Mouse (Mus musculus) megakaryocyte progenitor cell, adult 5-6 weeks (primary cell): ENCODE data around the gene Ubxn2a. TPM values are rescaled to one million over a fixed set of nuclear protein-coding genes. Genes with fewer than 3 reads are reported as not detected.

Source experiments
- ATAC-seq: replicated peaks from 2 replicates; pipeline ENCODE4 v1.8.0; 2016; ENCODE audit warnings: mild to moderate bottlenecking, moderate TSS enrichment, inconsistent platforms; ENCODE audit not compliant: poor library complexity
- total RNA-seq, 2 experiments: library from RNA; stranded (forward) in 1 of 2; stranded (reverse) in 1 of 2; fragments of 157-497, 149-512 nt in 1 of 2; fragments of 200-1000 nt in 1 of 2; gene quantifications; 2 replicates each; pipeline versions ENCODE4 v1.2.3 to v1.2.4; 2015 to 2017

Ubxn2a gene
- total RNA-seq, 2 experiments from 2014 or later, result 18.3 to 43.5 TPM

- ATAC-seq, result no peak
Measured at GRCm38 (mm10) chr12:4882086-4882485, 25.4 kb downstream of the Ubxn2a start.

- ATAC-seq, result no peak
Measured at GRCm38 (mm10) chr12:4879048-4879447, 28.5 kb downstream of the Ubxn2a start.

GRCm38 (mm10) chr12:4878296-4878783, 29.2 kb downstream of the Ubxn2a start:
- ATAC-seq, result peak; percentile 11; the same call in 1 of the 2 replicates

- ATAC-seq, result no peak
Measured at GRCm38 (mm10) chr12:4875623-4876022, 31.9 kb downstream of the Ubxn2a start.

GRCm38 (mm10) chr12:4874161-4874927, 33.2 kb downstream of the Ubxn2a start, which contains the start of gene Mfsd2b:
Mfsd2b (minus strand) TSS chr12:4874359.
- ATAC-seq, result peak; percentile 77

- 0 out of 2 replicates have a peak, but pooled peaks have one; percentile 1 for ATAC-seq
Measured at GRCm38 (mm10) chr12:4873531-4873930, 34.0 kb downstream of the Ubxn2a start.

GRCm38 (mm10) chr12:4872983-4873477, 34.5 kb downstream of the Ubxn2a start:
- peak; percentile 74 for ATAC-seq

GRCm38 (mm10) chr12:4872273-4872672, 35.2 kb downstream of the Ubxn2a start:
- ATAC-seq, result no peak

GRCm38 (mm10) chr12:4871260-4871659, 36.2 kb downstream of the Ubxn2a start:
- ATAC-seq, result no peak

- no peak for ATAC-seq
Measured at GRCm38 (mm10) chr12:4868924-4869323, 38.6 kb downstream of the Ubxn2a start.

- no peak for ATAC-seq
Measured at GRCm38 (mm10) chr12:4864338-4864690, 43.2 kb downstream of the Ubxn2a start.

GRCm38 (mm10) chr12:4863654-4864337, 43.7 kb downstream of the Ubxn2a start:
- ATAC-seq, result no peak

GRCm38 (mm10) chr12:4862672-4863071, 44.8 kb downstream of the Ubxn2a start:
- peak; percentile 68 for ATAC-seq

- peak; percentile 62 for ATAC-seq
Measured at GRCm38 (mm10) chr12:4859241-4859914, 48.1 kb downstream of the Ubxn2a start.

GRCm38 (mm10) chr12:4856834-4857233, 50.7 kb downstream of the Ubxn2a start:
- no peak for ATAC-seq

- ATAC-seq, result 0 out of 2 replicates have a peak, but pooled peaks have one; percentile 30
Measured at GRCm38 (mm10) chr12:4856160-4856559, 51.3 kb downstream of the Ubxn2a start.

GRCm38 (mm10) chr12:4843741-4844140, 63.8 kb downstream of the Ubxn2a start:
- ATAC-seq, result peak; percentile 59

GRCm38 (mm10) chr12:4842890-4843597, 64.5 kb downstream of the Ubxn2a start, which contains the start of gene Wdcp:
Wdcp (plus strand) TSS chr12:4843303.
- peak; percentile 81 for ATAC-seq

- no peak for ATAC-seq
Measured at GRCm38 (mm10) chr12:4842456-4842855, 65.0 kb downstream of the Ubxn2a start.

- ATAC-seq, result peak; percentile 48
Measured at GRCm38 (mm10) chr12:4841392-4841887, 66.1 kb downstream of the Ubxn2a start, which contains the start of gene Fkbp1b. Fkbp1b (minus strand) TSS chr12:4841591.
